Mouse (Mus musculus) MEL (cell line): ENCODE measurements at regions not wholly inside any gene's neighbourhood (a gene's known extent, or its start where the extent isn't known, plus 50 kb on each side); places are given as distances from the start of the nearest gene placed in this dataset.

Source experiments
- BHLHE40 ChIP-seq: IDR thresholded peaks from 2 replicates; pipeline ENCODE4 v1.6.1; 2012; ENCODE audit warnings: low read depth, mild to moderate bottlenecking, inconsistent platforms, low read length, improper control_type of control experiment, borderline replicate concordance
- CTCF ChIP-seq, 3 experiments: IDR thresholded peaks in 2 of 3; conservative IDR thresholded peaks in 1 of 3; 2 replicates each; pipeline ENCODE4 v1.5.1; 2011 to 2012; ENCODE audit warnings: low read length in 3 of 3, low read depth in 2 of 3, mild to moderate bottlenecking in 2 of 3, improper control_type of control experiment in 1 of 3, inconsistent platforms in 1 of 3, mixed read lengths in 1 of 3, moderate library complexity in 1 of 3; ENCODE audit not compliant: control insufficient read depth in 1 of 3, insufficient read depth in 1 of 3, poor library complexity in 1 of 3, severe bottlenecking in 1 of 3
- HCFC1 ChIP-seq: IDR thresholded peaks from 2 replicates; pipeline ENCODE4 v1.6.1; 2012; ENCODE audit warnings: low read depth, mild to moderate bottlenecking, inconsistent platforms, low read length, improper control_type of control experiment, moderate library complexity
- KAT2A ChIP-seq: conservative IDR thresholded peaks from 2 replicates; pipeline ENCODE4 v1.6.1; 2012; ENCODE audit warnings: low read depth, low read length, improper control_type of control experiment, inconsistent platforms
- MXI1 ChIP-seq: IDR thresholded peaks from 2 replicates; pipeline ENCODE4 v1.6.1; 2011; ENCODE audit warnings: mild to moderate bottlenecking, low read depth, low read length, improper control_type of control experiment
- POLR2A ChIP-seq, 2 experiments: IDR thresholded peaks; 2 replicates each; pipeline ENCODE4 v1.6.1; 2011 to 2012; ENCODE audit warnings: low read length in 2 of 2, mild to moderate bottlenecking in 2 of 2, control low read depth in 1 of 2, improper control_type of control experiment in 1 of 2, low read depth in 1 of 2, moderate library complexity in 1 of 2; ENCODE audit not compliant: control insufficient read depth in 1 of 2, insufficient read depth in 1 of 2, poor library complexity in 1 of 2
- RCOR1 ChIP-seq: IDR thresholded peaks from 2 replicates; pipeline ENCODE4 v1.6.1; 2012; ENCODE audit warnings: low read depth, mild to moderate bottlenecking, inconsistent platforms, low read length, improper control_type of control experiment
- TBP ChIP-seq: IDR thresholded peaks from 2 replicates; pipeline ENCODE4 v1.8.0; 2011; ENCODE audit warnings: low read depth, low read length, improper control_type of control experiment
- TCF12 ChIP-seq: IDR thresholded peaks from 2 replicates; pipeline ENCODE4 v1.6.1; 2014; ENCODE audit warnings: low read depth, mild to moderate bottlenecking, inconsistent platforms, low read length, improper control_type of control experiment, moderate library complexity

- TF ChIP-seq TCF12 (no peak), HCFC1 (no peak), BHLHE40 (no peak), POLR2A (IDR thresholded peaks at IDR 0.05; ENCODE audit: control insufficient read depth in 1 of 2, insufficient read depth in 1 of 2, low read depth in 1 of 2, low read length in 2 of 2, poor library complexity in 1 of 2) (no peak), TBP (no peak), CTCF (IDR thresholded peaks at IDR 0.05 in 2 of 3, conservative IDR thresholded peaks at IDR 0.05 in 1 of 3; ENCODE audit: control insufficient read depth in 1 of 3, insufficient read depth in 1 of 3, low read depth in 2 of 3, low read length in 3 of 3, poor library complexity in 1 of 3, severe bottlenecking in 1 of 3) (no peak), MXI1 (no peak), RCOR1 (no peak), KAT2A (no peak)
Measured at GRCm38 (mm10) chr4:131695941-131696912, 141.9 kb downstream of the Ptpru start.
